Mouse (Mus musculus) spleen, postnatal 4 days (tissue): Measurements from ENCODE around the gene Kank2.
"Not testable (repeated sequence)": the region's sequence is repeated elsewhere in the genome, so short reads cannot be mapped to it uniquely, and the experiment has no call there.

Experiments used
- DNase-seq, 2 experiments: peaks; one replicate each; pipeline ENCODE4 v3.0.0; 2022; ENCODE audit warnings: low spot score in 2 of 2

The Kank2 gene

GRCm38 (mm10) chr9:21818561-21818960 lies 20.0 kb upstream of the Kank2 start:
- DNase-seq, result no peak

GRCm38 (mm10) chr9:21818125-21818524 lies 19.6 kb upstream of the Kank2 start:
- no peak for DNase-seq

- DNase-seq, result no peak
These were observed 18.3 kb upstream of the Kank2 start for GRCm38 (mm10) chr9:21816716-21817305.

GRCm38 (mm10) chr9:21811170-21811569 lies 12.6 kb upstream of the Kank2 start:
- DNase-seq, result no peak

GRCm38 (mm10) chr9:21808561-21808960 lies 10.0 kb upstream of the Kank2 start:
- DNase-seq, result no peak

- DNase-seq, result no peak
These were observed 8.4 kb upstream of the Kank2 start for GRCm38 (mm10) chr9:21806976-21807375.

- DNase-seq, result no peak
These were observed 7.8 kb upstream of the Kank2 start for GRCm38 (mm10) chr9:21806363-21806762.

GRCm38 (mm10) chr9:21803986-21804644 lies 5.6 kb upstream of the Kank2 start:
- DNase-seq, result peak; percentile 68 to 92

- DNase-seq, result no peak
These were observed 3.0 kb upstream of the Kank2 start for GRCm38 (mm10) chr9:21801591-21801990.

- DNase-seq, result no peak
These were observed 2.6 kb upstream of the Kank2 start for GRCm38 (mm10) chr9:21801121-21801520.

GRCm38 (mm10) chr9:21799010-21799350 lies 436 bp upstream of the Kank2 start:
- no peak for DNase-seq

GRCm38 (mm10) chr9:21797921-21798344 lies 611 bp downstream of the Kank2 start:
- peak; percentile 36 to 72 for DNase-seq

GRCm38 (mm10) chr9:21796919-21797318 lies 1.6 kb downstream of the Kank2 start:
- no peak for DNase-seq

GRCm38 (mm10) chr9:21796259-21796658 lies 2.3 kb downstream of the Kank2 start:
- no peak for DNase-seq

- DNase-seq, result no peak
These were observed 3.0 kb downstream of the Kank2 start for GRCm38 (mm10) chr9:21795579-21795978.

- DNase-seq, result no peak
These were observed 3.6 kb downstream of the Kank2 start for GRCm38 (mm10) chr9:21794925-21795324.

- DNase-seq, result no peak
These were observed 4.2 kb downstream of the Kank2 start for GRCm38 (mm10) chr9:21794344-21794834.

- not testable (repeated sequence) for DNase-seq
These were observed 5.0 kb downstream of the Kank2 start for GRCm38 (mm10) chr9:21793507-21793906.

GRCm38 (mm10) chr9:21792644-21793043 lies 5.9 kb downstream of the Kank2 start:
- no peak for DNase-seq

- no peak for DNase-seq
These were observed 6.7 kb downstream of the Kank2 start for GRCm38 (mm10) chr9:21791861-21792260.

GRCm38 (mm10) chr9:21788234-21788633 lies 10.3 kb downstream of the Kank2 start:
- DNase-seq, result no peak

- DNase-seq, result no peak
These were observed 10.9 kb downstream of the Kank2 start for GRCm38 (mm10) chr9:21787654-21788053.

GRCm38 (mm10) chr9:21786906-21787305 lies 11.6 kb downstream of the Kank2 start:
- peak; percentile 45 to 83 for DNase-seq

GRCm38 (mm10) chr9:21786309-21786708 lies 12.2 kb downstream of the Kank2 start:
- not testable (repeated sequence) for DNase-seq
